Mouse (Mus musculus) intestine, embryonic 16.5 days (tissue): ENCODE data around the gene Smyd1. TPM values are rescaled to one million over a fixed set of nuclear protein-coding genes. Genes with fewer than 3 reads are reported as not detected.

ENCODE experiments used
- ATAC-seq: fragments of 200-750 bp; cut with Nextera tagmentation; 2 replicates; pipeline ENCODE4 v1.8.0; 2017; ENCODE audit warnings: moderate TSS enrichment, moderate library complexity
- H3K27ac ChIP-seq: fragments of 300-500 bp; sonication (generic); 2 replicates; pipeline ENCODE4 v1.5.1; 2014; ENCODE audit warnings: mild to moderate bottlenecking, low read length
- H3K27me3 ChIP-seq: fragments of 300-500 bp; sonication (generic); replicated peaks from 2 replicates; pipeline ENCODE4 v1.6.1; 2014; ENCODE audit warnings: low read length, control low read depth, mixed read lengths; ENCODE audit not compliant: control insufficient read depth, insufficient read depth
- H3K36me3 ChIP-seq: fragments of 300-500 bp; sonication (generic); 2 replicates; pipeline ENCODE4 v1.6.1; 2014; ENCODE audit warnings: low read length, control low read depth; ENCODE audit not compliant: control insufficient read depth, insufficient read depth
- H3K4me1 ChIP-seq: fragments of 300-500 bp; sonication (generic); 2 replicates; pipeline ENCODE4 v1.6.1; 2014; ENCODE audit warnings: low read length, control low read depth, mixed read lengths; ENCODE audit not compliant: control insufficient read depth, insufficient read depth
- H3K4me2 ChIP-seq: fragments of 300-500 bp; sonication (generic); 2 replicates; pipeline ENCODE4 v1.6.1; 2014; ENCODE audit warnings: low read depth, low read length, control low read depth
- H3K4me3 ChIP-seq: fragments of 300-500 bp; sonication (generic); 2 replicates; pipeline ENCODE4 v1.5.1; 2014; ENCODE audit warnings: mild to moderate bottlenecking, low read length
- H3K9ac ChIP-seq: fragments of 300-500 bp; sonication (generic); 2 replicates; pipeline ENCODE4 v1.6.1; 2014; ENCODE audit warnings: low read depth, low read length
- H3K9me3 ChIP-seq: fragments of 300-500 bp; sonication (generic); 2 replicates; pipeline ENCODE4 v1.6.1; 2016; ENCODE audit warnings: low read length, control low read depth; ENCODE audit not compliant: control insufficient read depth
- WGBS: fragments of 180-500 bp; shearing (Covaris S2); extraction: QIAGEN DNeasy Blood & Tissue Kit; methylation state at CpG from one replicate; pipeline ENCODE4 v1.1.7; 2014; 5-methylcytosine and 5-hydroxymethylcytosine counted together
- polyA plus RNA-seq: library from polyadenylated mRNA; unstranded; fragments of >200 nt; fragmentation: Nextera tagmentation; extraction: Ambion mirVana; gene quantifications from 2 replicates; pipeline ENCODE4 v1.2.1, GENCODE M21; 2015

The Smyd1 gene
- polyA plus RNA-seq, 1 experiment from 2014 or later = 0.34 TPM

- H3K4me1 ChIP-seq = no peaks in the 10 kb centered on the region
- H3K9me3 ChIP-seq = no peaks in the 10 kb centered on the region
- no peaks in the 10 kb centered on the region for H3K27me3 ChIP-seq
- no peak overlapping the region for H3K9ac ChIP-seq
- 60% methylated on average over 2 of the region's 2 CpGs for WGBS
- no peak overlapping the region for H3K4me3 ChIP-seq
- no peak overlapping the region for H3K27ac ChIP-seq
- no peak for ATAC-seq
- no peaks in the 10 kb centered on the region for H3K36me3 ChIP-seq
- H3K4me2 ChIP-seq = no peak overlapping the region
Measured at GRCm38 (mm10) chr6:71298051-71298450, 24.0 kb downstream of the Smyd1 start.

GRCm38 (mm10) chr6:71295303-71295702 lies 26.7 kb downstream of the Smyd1 start:
- no peak for ATAC-seq
- H3K4me2 ChIP-seq = no peak overlapping the region
- no peaks in the 10 kb centered on the region for H3K9me3 ChIP-seq
- H3K4me1 ChIP-seq = no peaks in the 10 kb centered on the region
- H3K9ac ChIP-seq = no peak overlapping the region
- no peak overlapping the region for H3K4me3 ChIP-seq
- H3K27me3 ChIP-seq = no peaks in the 10 kb centered on the region
- no peak overlapping the region for H3K27ac ChIP-seq
- WGBS = 74% methylated on average over 6 of the region's 6 CpGs
- no peaks in the 10 kb centered on the region for H3K36me3 ChIP-seq

GRCm38 (mm10) chr6:71293509-71293908 lies 28.5 kb downstream of the Smyd1 start:
- Histone ChIP-seq H3K27ac (no peak overlapping the region), H3K36me3 (no peaks in the 10 kb centered on the region)
- WGBS = 83% methylated on average over 14 of the region's 14 CpGs

GRCm38 (mm10) chr6:71279418-71279817 lies 42.6 kb downstream of the Smyd1 start:
- Histone ChIP-seq H3K4me2 (no peak overlapping the region), H3K9ac (no peak overlapping the region), H3K4me1 (no peaks in the 10 kb centered on the region), H3K27me3 (no peaks in the 10 kb centered on the region), H3K9me3 (no peaks in the 10 kb centered on the region), H3K27ac (no peak overlapping the region), H3K36me3 (peaks cover 2% of the 10 kb centered on the region; the same call in 1 of the 2 replicates), H3K4me3 (no peak overlapping the region)
- ATAC-seq = no peak
- WGBS = 68% methylated on average over 1 of the region's 1 CpGs

More at GRCm38 (mm10) chr6:71293509-71293908, 28.5 kb downstream of the Smyd1 start:
- Histone ChIP-seq H3K9me3 (no peaks in the 10 kb centered on the region), H3K9ac (no peak overlapping the region), H3K4me3 (no peak overlapping the region), H3K4me1 (no peaks in the 10 kb centered on the region), H3K27me3 (no peaks in the 10 kb centered on the region), H3K4me2 (no peak overlapping the region)
- ATAC-seq = no peak

GRCm38 (mm10) chr6:71274621-71275020 lies 47.4 kb downstream of the Smyd1 start:
- H3K4me3 ChIP-seq = no peak overlapping the region
- no peaks in the 10 kb centered on the region for H3K27me3 ChIP-seq
- no peaks in the 10 kb centered on the region for H3K36me3 ChIP-seq
- H3K4me2 ChIP-seq = no peak overlapping the region
- H3K27ac ChIP-seq = no peak overlapping the region
- no peaks in the 10 kb centered on the region for H3K9me3 ChIP-seq
- no peak for ATAC-seq
- H3K4me1 ChIP-seq = peaks cover 10% of the 10 kb centered on the region
- no peak overlapping the region for H3K9ac ChIP-seq
- WGBS = 81% methylated on average over 1 of the region's 1 CpGs

- no peak overlapping the region for H3K27ac ChIP-seq
- H3K9me3 ChIP-seq = no peaks in the 10 kb centered on the region
- H3K9ac ChIP-seq = no peak overlapping the region
- H3K4me2 ChIP-seq = no peak overlapping the region
- H3K4me3 ChIP-seq = no peak overlapping the region
- ATAC-seq = no peak
- H3K36me3 ChIP-seq = no peaks in the 10 kb centered on the region
- no peaks in the 10 kb centered on the region for H3K27me3 ChIP-seq
- H3K4me1 ChIP-seq = peaks cover 15% of the 10 kb centered on the region
- WGBS = 96% methylated on average over 1 of the region's 1 CpGs
Measured at GRCm38 (mm10) chr6:71273715-71274114, 48.3 kb downstream of the Smyd1 start.

- peak overlapping the region; percentile 67 for H3K4me2 ChIP-seq
- no peaks in the 10 kb centered on the region for H3K27me3 ChIP-seq
- 1% methylated on average over 11 of the region's 11 CpGs for WGBS
Measured at GRCm38 (mm10) chr6:71272316-71272741, 49.7 kb downstream of the Smyd1 start.

GRCm38 (mm10) chr6:71271389-71272315 lies 50.4 kb downstream of the Smyd1 start, which contains the start of gene Krcc1:
Krcc1 (plus strand) TSS chr6:71271677.
- Histone ChIP-seq H3K27me3 (no peaks in the 10 kb centered on the region), H3K9ac (peak within 1 kb of the TSS; percentile 100), H3K9me3 (no peaks in the 10 kb centered on the region), H3K4me1 (peaks cover 15% of the 10 kb centered on the region), H3K4me3 (peak within 1 kb of the TSS; percentile 92), H3K27ac (peak within 1 kb of the TSS; percentile 98), H3K4me2 (peak within 1 kb of the TSS; percentile 87), H3K36me3 (no peaks in the 10 kb centered on the region)
- ATAC-seq = peak; percentile 93
- under 1% methylated on average over 77 of the region's 84 CpGs for WGBS

More at GRCm38 (mm10) chr6:71272316-71272741, 49.7 kb downstream of the Smyd1 start:
- Histone ChIP-seq H3K9ac (peak overlapping the region; percentile 100), H3K36me3 (no peaks in the 10 kb centered on the region), H3K9me3 (no peaks in the 10 kb centered on the region), H3K4me3 (peak overlapping the region; percentile 92), H3K4me1 (peaks cover 15% of the 10 kb centered on the region), H3K27ac (peak overlapping the region; percentile 98)
- ATAC-seq = no peak; the same call in 1 of the 2 replicates

- peak overlapping the region; percentile 92 for H3K4me3 ChIP-seq
- no peaks in the 10 kb centered on the region for H3K27me3 ChIP-seq
- H3K27ac ChIP-seq = peak overlapping the region; percentile 86
- H3K4me1 ChIP-seq = peaks cover 15% of the 10 kb centered on the region
- H3K9me3 ChIP-seq = no peaks in the 10 kb centered on the region
- WGBS = 2% methylated on average over 8 of the region's 8 CpGs
- no peaks in the 10 kb centered on the region for H3K36me3 ChIP-seq
- ATAC-seq = peak; percentile 40
- peak overlapping the region; percentile 63 for H3K9ac ChIP-seq
- H3K4me2 ChIP-seq = peak overlapping the region; percentile 87
Measured at GRCm38 (mm10) chr6:71271057-71271388, 51.0 kb downstream of the Smyd1 start.
